Mouse (Mus musculus): ENCODE data around the gene Gjb4. TPM values are rescaled to one million over a fixed set of nuclear protein-coding genes. Genes with fewer than 3 reads are reported as not detected.

Gjb4 gene
- total and polyA plus RNA-seq, 3 experiments = 0.14 TPM; not detected in 2

DNA sequence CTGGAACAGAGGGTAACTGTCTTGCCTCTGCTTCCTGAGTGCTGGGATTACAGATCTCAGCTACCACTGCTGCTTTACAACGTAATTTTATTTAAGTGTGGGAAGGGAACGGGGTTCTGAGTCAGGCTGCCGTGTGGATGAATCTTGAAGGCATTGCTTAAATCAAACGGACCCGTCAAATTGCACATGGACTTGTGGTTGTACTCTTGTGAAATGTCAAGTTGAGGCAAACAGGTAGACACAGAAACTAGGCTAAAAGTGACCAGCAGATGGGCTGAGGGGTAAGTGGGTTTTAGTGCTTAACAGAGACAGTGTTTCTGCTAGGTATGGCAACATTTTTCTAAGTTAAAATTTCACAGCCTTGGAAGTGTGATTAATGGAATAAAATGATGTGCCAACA is 16.2 kb downstream of the Gjb4 start:
- intact Hi-C loops (cut with DNase I) = no loop called here
- Histone ChIP-seq H3K79me2 (replicated peaks; ENCODE audit: control insufficient read depth, insufficient read depth, low read length) (no peaks in the 10 kb centered on the region), H3K27me3 (ENCODE audit: control insufficient read depth, insufficient read depth, low read length) (no peaks in the 10 kb centered on the region; the same call in 1 of the 2 replicates), H3K9ac (ENCODE audit: low read depth, low read length) (no peak overlapping the region), H3K4me1 (ENCODE audit: control insufficient read depth, insufficient read depth, low read length) (no peaks in the 10 kb centered on the region), H3K36me3 (ENCODE audit: control insufficient read depth, insufficient read depth, low read length) (no peaks in the 10 kb centered on the region), H3K4me3 (no peak overlapping the region), H3K27ac (no peak overlapping the region)
- TF ChIP-seq CTCF (IDR thresholded peaks at IDR 0.05) = no peak
- no peak for TF ChIP-seq POLR2A (IDR thresholded peaks at IDR 0.05; ENCODE audit: insufficient read depth, low read depth, low read length)
- TF ChIP-seq EP300 (IDR thresholded peaks at IDR 0.05; ENCODE audit: insufficient read depth, low read depth, low read length) = no peak
- DNase-seq = no peak
- 86% methylated on average over 5 of the region's 5 CpGs for WGBS

DNA sequence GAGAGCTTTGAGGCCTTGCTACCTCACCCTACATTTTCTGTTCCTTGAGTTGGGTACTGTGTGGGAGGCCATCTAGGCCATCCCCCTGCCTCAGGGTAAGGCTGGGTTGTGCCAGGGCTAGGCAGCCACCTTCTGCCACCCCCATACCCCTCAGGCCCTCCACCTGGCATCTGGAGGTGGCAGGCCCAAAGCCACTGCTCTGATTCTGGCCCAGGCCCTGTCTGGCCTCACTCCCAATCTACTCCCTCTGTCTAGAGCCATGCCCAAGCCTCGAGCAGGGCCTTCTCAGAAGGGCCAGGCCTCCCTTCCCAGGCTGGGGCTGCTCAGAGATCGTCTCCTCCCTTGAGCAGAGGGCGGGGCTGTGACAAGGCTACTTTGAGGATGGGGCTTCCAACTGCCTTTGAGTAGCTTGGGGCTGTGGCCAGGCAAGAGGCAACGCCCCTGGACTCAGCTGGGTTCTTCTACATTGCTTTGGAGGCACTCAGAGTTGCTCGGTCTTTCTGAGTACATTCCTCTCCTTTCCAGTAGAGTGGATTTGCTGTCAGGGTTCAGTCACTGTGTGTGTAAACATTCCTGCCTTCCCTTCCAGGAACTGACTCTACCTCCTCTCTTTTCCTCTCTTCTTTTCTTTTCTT is 18.9 kb downstream of the Gjb4 start:
- Histone ChIP-seq H3K4me3 (no peak overlapping the region), H3K36me3 (ENCODE audit: control insufficient read depth, insufficient read depth, low read length) (no peaks in the 10 kb centered on the region), H3K9ac (ENCODE audit: low read depth, low read length) (no peak overlapping the region), H3K4me1 (ENCODE audit: control insufficient read depth, insufficient read depth, low read length) (no peaks in the 10 kb centered on the region), H3K27ac (no peak overlapping the region), H3K27me3 (ENCODE audit: control insufficient read depth, insufficient read depth, low read length) (peaks cover 8% of the 10 kb centered on the region), H3K79me2 (replicated peaks; ENCODE audit: control insufficient read depth, insufficient read depth, low read length) (no peaks in the 10 kb centered on the region)
- intact Hi-C loops (cut with DNase I) = no loop called here
- 47% methylated on average over 5 of the region's 5 CpGs for WGBS
- DNase-seq = no peak
- TF ChIP-seq POLR2A (IDR thresholded peaks at IDR 0.05; ENCODE audit: insufficient read depth, low read depth, low read length) = no peak

- Histone ChIP-seq H3K4me1 (ENCODE audit: control insufficient read depth, insufficient read depth, low read length) (no peaks in the 10 kb centered on the region), H3K79me2 (replicated peaks; ENCODE audit: control insufficient read depth, insufficient read depth, low read length) (no peaks in the 10 kb centered on the region), H3K27ac (no peak overlapping the region), H3K4me3 (no peak overlapping the region), H3K9ac (ENCODE audit: low read depth, low read length) (no peak overlapping the region), H3K36me3 (ENCODE audit: control insufficient read depth, insufficient read depth, low read length) (no peaks in the 10 kb centered on the region), H3K27me3 (ENCODE audit: control insufficient read depth, insufficient read depth, low read length) (peaks cover 8% of the 10 kb centered on the region)
- intact Hi-C loops (cut with DNase I) = no loop called here
- TF ChIP-seq EP300 (IDR thresholded peaks at IDR 0.05; ENCODE audit: insufficient read depth, low read depth, low read length) (no peak), CTCF (IDR thresholded peaks at IDR 0.05) (no peak), POLR2A (IDR thresholded peaks at IDR 0.05; ENCODE audit: insufficient read depth, low read depth, low read length) (no peak)
- 34% methylated on average over 13 of the region's 13 CpGs for WGBS
- no peak for DNase-seq
Measured at GRCm38 (mm10) chr4:127331171-127331570, 22.7 kb downstream of the Gjb4 start.

DNA sequence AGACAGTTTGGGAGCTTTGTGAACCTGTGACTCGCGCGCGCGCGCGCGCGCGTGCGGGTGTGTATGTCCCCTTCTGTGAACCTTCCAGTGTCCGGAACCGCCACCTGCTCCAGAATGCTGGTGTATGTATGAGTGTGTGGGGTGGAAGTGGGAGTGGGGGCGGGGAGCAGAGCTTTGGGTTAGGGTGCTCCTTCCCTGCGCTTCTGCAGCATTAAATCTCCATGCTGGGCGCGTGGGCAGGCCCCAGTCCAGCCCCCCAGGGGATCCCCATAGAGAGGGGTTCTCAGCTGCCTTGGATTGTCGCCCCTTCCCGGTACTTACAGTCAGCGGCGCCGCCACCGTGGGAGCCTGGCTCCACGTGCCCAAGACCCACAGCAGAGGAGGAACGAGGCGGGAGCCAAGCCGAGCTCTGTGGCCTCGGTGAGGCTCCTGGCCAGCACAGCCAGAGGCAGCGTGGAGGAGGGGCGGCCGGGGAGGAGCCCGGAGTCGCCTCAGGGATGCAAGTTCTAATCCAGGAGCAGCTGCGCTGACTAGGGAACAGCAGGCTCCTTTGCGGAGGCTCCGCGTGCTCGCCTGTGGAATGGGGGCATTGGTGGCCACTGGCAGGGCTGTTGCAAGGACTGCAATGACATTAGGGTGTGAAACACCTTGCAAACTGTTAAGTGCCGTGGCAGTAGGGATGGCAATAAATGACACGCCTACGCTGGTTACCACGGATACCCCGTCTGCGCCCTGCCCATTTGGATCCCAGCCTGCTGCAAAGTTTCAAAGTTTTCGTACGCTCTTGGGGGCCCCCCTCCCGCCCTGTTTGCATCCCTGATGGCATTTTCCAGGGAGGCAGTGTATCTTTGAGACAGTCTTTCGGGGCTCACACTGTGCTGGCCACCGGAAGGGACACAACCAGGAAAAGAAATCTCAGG is 23.4 kb downstream of the Gjb4 start, which contains the start of gene Gjb3:
Gjb3 (minus strand) TSS at position 664 of the 920 bp plus-strand sequence.
- no peaks in the 10 kb centered on the region for H3K36me3 ChIP-seq (ENCODE audit: control insufficient read depth, insufficient read depth, low read length)
- H3K27ac ChIP-seq = no peak within 1 kb of the TSS
- no peak within 1 kb of the TSS for H3K4me3 ChIP-seq
- no peak for DNase-seq
- no peaks in the 10 kb centered on the region for H3K79me2 ChIP-seq (replicated peaks; ENCODE audit: control insufficient read depth, insufficient read depth, low read length)
- H3K4me1 ChIP-seq (ENCODE audit: control insufficient read depth, insufficient read depth, low read length) = no peaks in the 10 kb centered on the region
- TF ChIP-seq EP300 (IDR thresholded peaks at IDR 0.05; ENCODE audit: insufficient read depth, low read depth, low read length) = no peak
- peaks cover 8% of the 10 kb centered on the region for H3K27me3 ChIP-seq (ENCODE audit: control insufficient read depth, insufficient read depth, low read length)
- intact Hi-C loops (cut with DNase I) = no loop called here
- no peak within 1 kb of the TSS for H3K9ac ChIP-seq (ENCODE audit: low read depth, low read length)
- WGBS = 3% methylated on average over 49 of the region's 49 CpGs

DNA sequence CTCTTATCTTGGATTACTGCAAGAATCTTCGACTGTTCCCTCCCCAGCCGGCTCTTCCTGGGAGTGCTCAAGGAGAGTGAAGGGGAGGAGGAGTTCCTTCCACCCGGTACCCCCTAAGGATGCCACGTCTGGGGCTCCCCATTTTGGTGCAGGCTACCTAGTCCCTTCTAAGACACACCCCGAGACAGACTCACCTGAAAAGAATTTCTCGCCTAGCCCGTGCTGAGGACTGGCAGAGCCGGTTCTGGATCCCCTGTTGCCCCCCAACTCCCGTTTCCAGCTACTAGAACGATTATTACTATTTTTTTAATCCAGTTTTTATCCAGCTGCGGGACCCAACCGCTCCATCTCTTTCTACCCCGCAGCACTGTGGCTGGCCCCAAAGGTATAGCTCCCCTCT is 24.1 kb downstream of the Gjb4 start:
- Histone ChIP-seq H3K79me2 (replicated peaks; ENCODE audit: control insufficient read depth, insufficient read depth, low read length) (no peaks in the 10 kb centered on the region), H3K4me1 (ENCODE audit: control insufficient read depth, insufficient read depth, low read length) (no peaks in the 10 kb centered on the region), H3K9ac (ENCODE audit: low read depth, low read length) (no peak overlapping the region), H3K4me3 (no peak overlapping the region), H3K36me3 (ENCODE audit: control insufficient read depth, insufficient read depth, low read length) (no peaks in the 10 kb centered on the region), H3K27ac (no peak overlapping the region), H3K27me3 (ENCODE audit: control insufficient read depth, insufficient read depth, low read length) (peaks cover 8% of the 10 kb centered on the region)
- no peak for DNase-seq
- 2% methylated on average over 13 of the region's 13 CpGs for WGBS
- intact Hi-C loops (cut with DNase I) = no loop called here
- TF ChIP-seq CTCF (IDR thresholded peaks at IDR 0.05) (no peak), POLR2A (IDR thresholded peaks at IDR 0.05; ENCODE audit: insufficient read depth, low read depth, low read length) (no peak), EP300 (IDR thresholded peaks at IDR 0.05; ENCODE audit: insufficient read depth, low read depth, low read length) (no peak)

- Histone ChIP-seq H3K27me3 (ENCODE audit: control insufficient read depth, insufficient read depth, low read length) (peaks cover 8% of the 10 kb centered on the region), H3K79me2 (replicated peaks; ENCODE audit: control insufficient read depth, insufficient read depth, low read length) (no peaks in the 10 kb centered on the region), H3K4me1 (ENCODE audit: control insufficient read depth, insufficient read depth, low read length) (no peaks in the 10 kb centered on the region), H3K36me3 (ENCODE audit: control insufficient read depth, insufficient read depth, low read length) (no peaks in the 10 kb centered on the region), H3K27ac (no peak overlapping the region), H3K9ac (ENCODE audit: low read depth, low read length) (no peak overlapping the region), H3K4me3 (no peak overlapping the region)
- 17% methylated on average over 3 of the region's 3 CpGs for WGBS
- intact Hi-C loops (cut with DNase I) = no loop called here
- TF ChIP-seq EP300 (IDR thresholded peaks at IDR 0.05; ENCODE audit: insufficient read depth, low read depth, low read length) = no peak
- TF ChIP-seq CTCF (IDR thresholded peaks at IDR 0.05) = no peak
- TF ChIP-seq POLR2A (IDR thresholded peaks at IDR 0.05; ENCODE audit: insufficient read depth, low read depth, low read length) = no peak
- no peak for DNase-seq
Measured at GRCm38 (mm10) chr4:127329046-127329445, 24.8 kb downstream of the Gjb4 start.
